Mouse (Mus musculus): ENCODE data around the gene Agfg1.
"Not testable (repeated sequence)": the region's sequence is repeated elsewhere in the genome, so short reads cannot be mapped to it uniquely, and the experiment has no call there.

- not testable (repeated sequence) for TF ChIP-seq MAFK (IDR thresholded peaks at IDR 0.05; ENCODE audit: insufficient read depth, low read depth, low read length); HCFC1 (IDR thresholded peaks at IDR 0.05; ENCODE audit: borderline replicate concordance, insufficient read depth, low read length); ZC3H11A (IDR thresholded peaks at IDR 0.05; ENCODE audit: borderline replicate concordance, low read depth, low read length)
These were observed 74.2 kb downstream of the Agfg1 start for GRCm38 (mm10) chr1:82913434-82913833.

Data from ES-E14 (cell line).